Mouse (Mus musculus): Measurements from ENCODE around the gene Ms4a13. TPM values are rescaled to one million over a fixed set of nuclear protein-coding genes. Genes with fewer than 3 reads are reported as not detected.

Ms4a13 gene
- not detected in 4 replicates for total RNA-seq (2023; ENCODE audit: inconsistent age)

GRCm38 (mm10) chr19:11196546-11196945 is at the start of gene Ms4a13:
Ms4a13 (minus strand) TSS chr19:11196737.

GRCm38 (mm10) chr19:11232348-11232747 is 35.8 kb upstream of the Ms4a13 start, which contains the start of gene Ms4a12:
Ms4a12 (minus strand) TSS chr19:11232448.

GRCm38 (mm10) chr19:11165172-11165571 is 31.4 kb downstream of the Ms4a13 start, which contains the start of gene 1700025F22Rik:
1700025F22Rik (minus strand) TSS chr19:11165320.

DNA sequence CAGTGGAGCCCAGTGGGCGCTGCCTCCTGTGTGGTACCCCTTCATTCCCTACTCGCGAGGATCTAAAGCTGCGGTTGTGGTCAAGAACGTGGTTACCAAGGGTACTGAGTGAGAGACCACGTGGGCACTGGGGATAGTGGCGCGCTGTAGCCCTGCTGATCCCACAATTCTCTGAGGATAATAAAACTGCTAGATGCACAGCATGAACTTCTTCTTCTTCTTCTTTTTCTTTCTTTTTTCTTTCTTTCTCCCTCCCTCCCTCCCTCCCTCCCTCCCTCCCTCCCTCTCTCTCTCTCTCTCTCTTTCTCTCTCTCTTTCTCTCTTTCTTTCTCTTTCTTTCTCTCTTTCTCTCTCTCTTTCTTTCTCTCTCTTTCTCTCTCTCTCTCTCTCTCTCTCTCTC is 65.8 kb downstream of the Ms4a13 start, which contains the start of gene 1700017D01Rik:
TSS of gene 1700017D01Rik (minus strand) at position 101 of the 400 bp plus-strand sequence.

Other genes with a start within 250 kb of the Ms4a13 start
- gene Ccdc86, start 247.5 kb downstream of the Ms4a13 start, total RNA-seq (2023; ENCODE audit: inconsistent age): 42.8 to 47.7 TPM (median 43.6 TPM) in 4 replicates
- gene Ms4a10, start 222.1 kb downstream of the Ms4a13 start, total RNA-seq (2023; ENCODE audit: inconsistent age): not detected in 4 replicates
- not detected in 4 replicates for gene Ms4a15, start 203.5 kb downstream of the Ms4a13 start, total RNA-seq (2023; ENCODE audit: inconsistent age)
- gene Ms4a18, start 178.7 kb downstream of the Ms4a13 start, total RNA-seq (2023; ENCODE audit: inconsistent age): not detected in 4 replicates
- gene Ms4a8a, start 115.6 kb downstream of the Ms4a13 start, total RNA-seq (2023; ENCODE audit: inconsistent age): 0.66 to 0.70 TPM (median 0.66 TPM) in 3 of 4 replicates, not detected in the other
- gene 1700017D01Rik, start 65.9 kb downstream of the Ms4a13 start, total RNA-seq (2023; ENCODE audit: inconsistent age): not detected in 4 replicates
- not detected in 4 replicates for gene 1700025F22Rik, start 31.4 kb downstream of the Ms4a13 start, total RNA-seq (2023; ENCODE audit: inconsistent age)
- 0.29 to 1.0 TPM (median 0.43 TPM) in 4 replicates for gene Ms4a12, start 35.7 kb upstream of the Ms4a13 start, total RNA-seq (2023; ENCODE audit: inconsistent age)
- 698 to 773 TPM (median 771 TPM) in 4 replicates for gene Ms4a1, start 69.5 kb upstream of the Ms4a13 start, total RNA-seq (2023; ENCODE audit: inconsistent age)
- gene Ms4a5, start 87.1 kb upstream of the Ms4a13 start, total RNA-seq (2023; ENCODE audit: inconsistent age): not detected in 4 replicates
- gene Ms4a14, start 117.7 kb upstream of the Ms4a13 start, total RNA-seq (2023; ENCODE audit: inconsistent age): 0.45 to 0.80 TPM (median 0.62 TPM) in 4 replicates
- gene Ms4a7, start 139.4 kb upstream of the Ms4a13 start, total RNA-seq (2023; ENCODE audit: inconsistent age): 1.4 to 3.6 TPM (median 1.9 TPM) in 4 replicates
- gene Ms4a4a, start 178.8 kb upstream of the Ms4a13 start, total RNA-seq (2023; ENCODE audit: inconsistent age): 1.7 to 3.0 TPM (median 2.1 TPM) in 4 replicates
- gene Ms4a4c, start 208.0 kb upstream of the Ms4a13 start, total RNA-seq (2023; ENCODE audit: inconsistent age): 171 to 202 TPM (median 193 TPM) in 4 replicates
- gene Ms4a4b, start 246.8 kb upstream of the Ms4a13 start, total RNA-seq (2023; ENCODE audit: inconsistent age): 19.0 to 28.4 TPM (median 21.9 TPM) in 4 replicates

Data from B cell, adult (primary cell).